Mouse (Mus musculus) C2C12 (cell line): ENCODE data around the gene Myo10. TPM values are rescaled to one million over a fixed set of nuclear protein-coding genes. Genes with fewer than 3 reads are reported as not detected.

ENCODE experiments used
- H3K27me3 ChIP-seq: one replicate; pipeline ENCODE4 v1.6.1; 2011; ENCODE audit not compliant: control insufficient read depth, insufficient read depth, insufficient read length
- H3K36me3 ChIP-seq: one replicate; pipeline ENCODE4 v1.6.1; 2011; ENCODE audit not compliant: control insufficient read depth, insufficient read depth
- H3K4me3 ChIP-seq: one replicate; pipeline ENCODE4 v1.5.1; 2011; ENCODE audit warnings: mild to moderate bottlenecking, control low read depth; ENCODE audit not compliant: poor library complexity, insufficient read depth, severe bottlenecking
- H3K79me2 ChIP-seq: one replicate; pipeline ENCODE4 v1.6.1; 2011; ENCODE audit not compliant: control insufficient read depth, insufficient read depth
- H3K79me3 ChIP-seq: one replicate; pipeline ENCODE4 v1.6.1; 2011; ENCODE audit warnings: low read depth, control low read depth
- H3ac ChIP-seq: one replicate; pipeline ENCODE3; 2011; ENCODE audit warnings: low read depth; ENCODE audit not compliant: control insufficient read depth, insufficient read length
- CEBPB ChIP-seq: IDR thresholded peaks from one replicate; pipeline ENCODE4 v1.6.1; 2011; ENCODE audit warnings: low read depth, mild to moderate bottlenecking, control low read depth, moderate library complexity
- CTCF ChIP-seq: IDR thresholded peaks from one replicate; pipeline ENCODE4 v1.5.1; 2011; ENCODE audit not compliant: control insufficient read depth, insufficient read depth, insufficient read length
- FOSL1 ChIP-seq: IDR thresholded peaks from one replicate; pipeline ENCODE4 v1.8.0; 2011; ENCODE audit warnings: mild to moderate bottlenecking, low read length; ENCODE audit not compliant: poor library complexity, insufficient read depth, severe bottlenecking
- MAX ChIP-seq: IDR thresholded peaks from one replicate; pipeline ENCODE4 v1.6.1; 2011; ENCODE audit warnings: mild to moderate bottlenecking, control low read depth
- MYOD1 ChIP-seq: IDR thresholded peaks from one replicate; pipeline ENCODE4 v1.6.1; 2011; ENCODE audit warnings: low read depth; ENCODE audit not compliant: control insufficient read depth, insufficient read length
- MYOG ChIP-seq: IDR thresholded peaks from one replicate; pipeline ENCODE4 v1.6.1; 2011; ENCODE audit not compliant: control insufficient read depth, insufficient read length; ENCODE audit errors: extremely low read depth
- USF1 ChIP-seq: IDR thresholded peaks from one replicate; pipeline ENCODE4 v1.6.1; 2011; ENCODE audit warnings: low read depth, mild to moderate bottlenecking, control low read depth, moderate library complexity
- polyA plus RNA-seq: library from polyadenylated mRNA; unstranded; fragments of >200 nt; fragmentation: generic; extraction: Trizol; gene quantifications from one replicate; pipeline ENCODE4 v1.2.1, GENCODE M21; 2012; ENCODE audit warnings: missing spikeins

The Myo10 gene
- polyA plus RNA-seq, 1 experiment, result 89.8 TPM

GRCm38 (mm10) chr15:25675359-25675758 lies 53.0 kb downstream of the Myo10 start:
- TF ChIP-seq MYOG (no peak), MYOD1 (no peak), USF1 (no peak), CEBPB (no peak), MAX (no peak), FOSL1 (no peak), CTCF (no peak)
- Histone ChIP-seq H3K79me2 (peaks cover 100% of the 10 kb centered on the region), H3K36me3 (peaks cover 61% of the 10 kb centered on the region), H3K4me3 (no peak overlapping the region), H3K27me3 (no peaks in the 10 kb centered on the region), H3ac (no peak overlapping the region), H3K79me3 (peaks cover 98% of the 10 kb centered on the region)

GRCm38 (mm10) chr15:25676056-25676785 lies 53.9 kb downstream of the Myo10 start:
- Histone ChIP-seq H3K36me3 (peaks cover 59% of the 10 kb centered on the region), H3ac (no peak overlapping the region), H3K4me3 (no peak overlapping the region), H3K79me3 (peaks cover 98% of the 10 kb centered on the region), H3K27me3 (no peaks in the 10 kb centered on the region), H3K79me2 (peaks cover 100% of the 10 kb centered on the region)
- TF ChIP-seq USF1 (no peak), CEBPB (no peak), MYOG (no peak), MAX (no peak), FOSL1 (no peak), MYOD1 (no peak), CTCF (no peak)

- TF ChIP-seq MYOD1 (no peak), MYOG (no peak), CEBPB (no peak), CTCF (no peak), FOSL1 (no peak), MAX (no peak), USF1 (no peak)
- Histone ChIP-seq H3K79me3 (peaks cover 96% of the 10 kb centered on the region), H3K27me3 (no peaks in the 10 kb centered on the region), H3K4me3 (no peak overlapping the region), H3K79me2 (peaks cover 100% of the 10 kb centered on the region), H3K36me3 (peaks cover 52% of the 10 kb centered on the region), H3ac (no peak overlapping the region)
Observed at GRCm38 (mm10) chr15:25679081-25679480, 56.8 kb downstream of the Myo10 start.

GRCm38 (mm10) chr15:25679616-25680015 lies 57.3 kb downstream of the Myo10 start:
- Histone ChIP-seq H3K79me3 (peaks cover 95% of the 10 kb centered on the region), H3K36me3 (peaks cover 52% of the 10 kb centered on the region), H3K4me3 (no peak overlapping the region), H3K79me2 (peaks cover 100% of the 10 kb centered on the region), H3ac (no peak overlapping the region), H3K27me3 (no peaks in the 10 kb centered on the region)
- TF ChIP-seq CTCF, result no peak
- no peak for TF ChIP-seq USF1
- no peak for TF ChIP-seq MYOG
- no peak for TF ChIP-seq MAX
- TF ChIP-seq FOSL1, result no peak
- no peak for TF ChIP-seq MYOD1
- TF ChIP-seq CEBPB, result no peak

- peaks cover 100% of the 10 kb centered on the region for H3K79me2 ChIP-seq
- H3K27me3 ChIP-seq, result no peaks in the 10 kb centered on the region
- TF ChIP-seq MYOD1 (peak; percentile 53), CEBPB (no peak)
- H3K79me3 ChIP-seq, result peaks cover 95% of the 10 kb centered on the region
- no peak overlapping the region for H3K4me3 ChIP-seq
- H3ac ChIP-seq, result no peak overlapping the region
- peaks cover 51% of the 10 kb centered on the region for H3K36me3 ChIP-seq
Observed at GRCm38 (mm10) chr15:25680269-25680818, 58.0 kb downstream of the Myo10 start.

- Histone ChIP-seq H3K36me3 (peaks cover 53% of the 10 kb centered on the region), H3K4me3 (no peak overlapping the region), H3ac (no peak overlapping the region), H3K79me2 (peaks cover 100% of the 10 kb centered on the region), H3K27me3 (no peaks in the 10 kb centered on the region), H3K79me3 (peaks cover 92% of the 10 kb centered on the region)
- TF ChIP-seq MYOD1, result no peak
- no peak for TF ChIP-seq MYOG
Observed at GRCm38 (mm10) chr15:25682953-25683507, 60.7 kb downstream of the Myo10 start.
